Mouse (Mus musculus) cerebellum, postnatal 14 days (tissue): ENCODE data around the gene 6430571L13Rik.
"Not testable (repeated sequence)": the region's sequence is repeated elsewhere in the genome, so short reads cannot be mapped to it uniquely, and the experiment has no call there.

Experiments
- DNase-seq, 2 experiments: peaks; one replicate each; pipeline ENCODE4 v3.0.0; 2021; ENCODE audit warnings: mixed read lengths in 2 of 2

6430571L13Rik gene

GRCm38 (mm10) chr9:107340267-107340859, at the start of gene 6430571L13Rik:
TSS of gene 6430571L13Rik (plus strand) at chr9:107340602.
- peak; percentile 98 to 99 for DNase-seq

- DNase-seq, result peak; percentile 93 to 94
Observed at GRCm38 (mm10) chr9:107290897-107291296, 49.5 kb upstream of the 6430571L13Rik start.

- peak; percentile 92 to 95 for DNase-seq
Observed at GRCm38 (mm10) chr9:107294249-107294648, 46.2 kb upstream of the 6430571L13Rik start.

- no peak for DNase-seq
Observed at GRCm38 (mm10) chr9:107295616-107296015, 44.8 kb upstream of the 6430571L13Rik start.

GRCm38 (mm10) chr9:107296016-107296040, 44.6 kb upstream of the 6430571L13Rik start, which contains the start of gene Cish:
TSS of gene Cish (plus strand) at chr9:107296026.
- DNase-seq, result no peak

GRCm38 (mm10) chr9:107296041-107296440, 44.4 kb upstream of the 6430571L13Rik start:
- DNase-seq, result no peak

GRCm38 (mm10) chr9:107296501-107296965, 43.9 kb upstream of the 6430571L13Rik start:
- DNase-seq, result peak; percentile 96 to 97

- peak in 1 of 2 experiments; percentile 29 for DNase-seq
Observed at GRCm38 (mm10) chr9:107297059-107297458, 43.3 kb upstream of the 6430571L13Rik start.

- DNase-seq, result no peak
Observed at GRCm38 (mm10) chr9:107297658-107298057, 42.7 kb upstream of the 6430571L13Rik start.

- no peak for DNase-seq
Observed at GRCm38 (mm10) chr9:107298059-107298780, 42.2 kb upstream of the 6430571L13Rik start.

- DNase-seq, result no peak
Observed at GRCm38 (mm10) chr9:107298876-107299275, 41.5 kb upstream of the 6430571L13Rik start.

GRCm38 (mm10) chr9:107299783-107300182, 40.6 kb upstream of the 6430571L13Rik start:
- no peak for DNase-seq

GRCm38 (mm10) chr9:107300224-107300973, 40.0 kb upstream of the 6430571L13Rik start:
- DNase-seq, result no peak

GRCm38 (mm10) chr9:107301554-107302331, 38.7 kb upstream of the 6430571L13Rik start:
- no peak for DNase-seq

- DNase-seq, result no peak
Observed at GRCm38 (mm10) chr9:107302592-107302991, 37.8 kb upstream of the 6430571L13Rik start.

- DNase-seq, result no peak
Observed at GRCm38 (mm10) chr9:107303121-107303820, 37.1 kb upstream of the 6430571L13Rik start.

- DNase-seq, result no peak
Observed at GRCm38 (mm10) chr9:107303900-107304299, 36.5 kb upstream of the 6430571L13Rik start.

- DNase-seq, result no peak
Observed at GRCm38 (mm10) chr9:107304383-107304782, 36.0 kb upstream of the 6430571L13Rik start.

GRCm38 (mm10) chr9:107305012-107305411, 35.4 kb upstream of the 6430571L13Rik start:
- DNase-seq, result no peak

- peak in 1 of 2 experiments; percentile 53 for DNase-seq
Observed at GRCm38 (mm10) chr9:107305601-107306542, 34.5 kb upstream of the 6430571L13Rik start.

- DNase-seq, result not testable (repeated sequence)
Observed at GRCm38 (mm10) chr9:107306673-107307072, 33.7 kb upstream of the 6430571L13Rik start.
